Mouse (Mus musculus): Measurements from ENCODE around the gene Clcn6.
A peak's percentile ranks its signal among the peaks of the same experiment; 100 is the strongest.

Clcn6 gene

DNA sequence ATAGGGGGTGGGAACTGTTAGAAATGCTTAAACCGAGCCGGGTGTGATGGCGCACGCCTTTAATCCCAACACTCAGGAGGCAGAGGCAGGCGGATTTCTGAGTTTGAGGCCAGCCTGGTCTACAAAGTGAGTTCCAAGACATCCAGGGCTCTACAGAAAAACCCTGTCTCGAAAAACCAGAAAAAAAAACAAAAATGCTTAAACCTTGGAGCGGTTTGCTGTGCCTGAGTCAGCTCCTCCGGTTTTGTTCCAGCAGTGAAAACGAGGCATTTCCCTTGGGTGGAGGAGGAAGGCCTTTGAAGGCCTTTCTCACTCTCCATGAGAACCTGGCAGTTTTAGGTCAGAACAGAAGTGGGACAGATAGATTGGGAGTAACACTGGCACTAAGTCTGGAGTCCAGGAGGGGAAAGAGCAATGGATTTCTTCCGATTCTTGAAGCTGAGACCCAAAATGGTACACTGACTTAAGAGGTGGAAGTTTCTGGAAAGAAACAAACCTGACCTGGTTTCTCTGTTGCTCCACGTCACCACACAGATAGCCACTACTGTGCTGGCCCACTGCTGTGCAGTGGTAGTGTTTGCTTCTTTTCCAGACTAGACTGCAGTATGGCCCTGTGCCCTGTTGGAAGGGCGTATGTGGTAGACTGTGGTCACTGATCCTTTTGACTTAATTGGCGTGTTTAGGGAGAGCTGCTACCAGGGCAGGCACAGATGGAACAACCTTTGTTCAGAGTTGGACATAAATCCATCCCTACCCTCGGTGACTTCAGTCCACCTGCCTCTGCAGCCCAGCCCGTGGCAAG is 1.6 kb upstream of the Clcn6 start:
- DNase-seq (ENCODE audit: low read depth, low spot score), result no peak

GRCm38 (mm10) chr4:148039254-148040028 is 820 bp upstream of the Clcn6 start:
- DNase-seq (ENCODE audit: low read depth, low spot score), result no peak

DNA sequence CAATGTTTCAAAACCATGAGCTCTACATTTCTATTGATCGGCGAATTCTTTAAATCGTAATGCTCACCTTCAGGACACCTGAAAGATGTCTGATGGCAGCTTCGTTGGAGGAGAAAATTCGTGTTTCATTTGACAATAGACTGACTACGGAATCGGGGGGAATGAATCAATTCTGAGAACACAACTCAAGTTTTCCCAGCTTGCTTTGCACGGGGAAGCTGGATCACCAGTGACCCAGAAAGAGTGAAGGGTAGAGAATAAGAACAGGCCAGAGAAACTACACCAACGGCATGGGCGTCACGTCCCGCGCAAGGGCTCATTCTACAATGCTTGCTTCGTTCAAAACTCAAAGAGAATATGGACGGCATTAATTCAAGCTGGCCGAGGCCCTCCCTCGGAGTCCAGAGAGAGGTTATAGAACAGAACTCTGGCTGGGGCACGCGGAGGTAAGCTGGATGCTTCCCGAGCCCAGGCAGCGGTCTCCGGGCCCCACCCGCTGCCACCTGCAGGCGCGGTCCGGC is 482 bp downstream of the Clcn6 start:
- DNase-seq (ENCODE audit: low read depth, low spot score), result no peak

DNA sequence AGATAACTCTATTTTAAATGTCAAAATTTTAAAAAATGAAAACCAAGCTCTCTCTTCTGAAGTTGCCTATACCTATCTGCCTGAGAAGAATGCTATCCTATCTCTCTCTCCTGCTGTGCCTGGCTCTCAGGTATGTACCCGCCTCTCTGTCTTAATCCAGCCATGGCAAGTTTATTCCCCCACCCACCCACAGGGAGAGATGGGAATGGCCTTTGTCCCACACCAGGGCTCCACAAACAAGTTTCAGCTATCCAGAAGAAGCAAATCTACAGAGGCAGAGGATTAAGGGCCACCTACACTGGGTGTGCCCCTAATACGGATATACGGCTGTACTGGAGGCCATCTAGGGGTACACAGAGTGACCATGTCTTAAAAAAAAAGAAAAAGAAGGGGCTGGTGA is 3.2 kb downstream of the Clcn6 start:
- peak; percentile 37 for DNase-seq (ENCODE audit: low read depth, low spot score)

DNA sequence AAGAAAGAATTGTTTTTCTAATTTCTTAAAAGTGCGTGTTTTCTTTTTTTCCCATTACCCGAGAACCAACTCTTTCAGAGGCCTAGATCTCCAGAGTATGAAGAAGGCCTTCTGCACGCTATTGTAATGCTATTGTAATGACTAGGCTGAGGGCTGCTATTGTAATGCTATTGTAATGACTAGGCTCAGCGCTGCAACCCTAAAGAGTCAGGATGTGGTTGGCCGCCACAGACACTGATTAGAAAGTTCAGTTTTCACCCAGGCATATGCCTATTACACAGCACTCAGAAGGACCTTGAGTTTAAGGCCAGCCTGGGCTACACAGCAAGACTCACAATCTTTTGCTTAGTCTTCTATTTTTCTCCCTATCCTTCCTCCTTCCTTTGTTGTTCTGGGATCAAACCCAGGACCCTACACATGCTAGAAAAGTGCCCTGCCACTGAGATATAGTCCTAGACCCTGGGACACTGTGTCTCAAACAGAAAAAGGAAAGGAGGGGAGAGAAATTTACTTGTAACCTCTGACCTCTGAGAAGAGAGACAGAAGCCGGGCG is 4.7 kb downstream of the Clcn6 start:
- DNase-seq (ENCODE audit: low read depth, low spot score), result peak; percentile 76

DNA sequence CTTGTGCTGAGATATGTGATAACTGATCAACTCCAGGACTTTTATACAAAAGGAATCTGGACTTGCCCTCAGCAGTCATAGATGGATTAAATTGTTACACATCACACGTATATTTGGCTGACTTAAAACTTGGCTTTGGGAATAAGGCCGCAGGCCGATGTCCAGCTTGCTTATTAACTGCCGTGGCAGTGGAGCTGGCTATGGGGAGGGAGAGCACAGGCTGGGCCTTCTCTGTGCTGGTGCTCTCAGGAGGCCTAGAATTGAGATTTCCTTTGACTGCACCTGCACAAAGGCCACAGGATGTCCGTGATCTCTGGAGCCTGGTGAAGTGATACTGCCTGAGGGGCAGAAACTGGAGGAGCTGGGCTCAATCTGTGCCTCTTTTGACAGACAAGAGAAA is 8.1 kb downstream of the Clcn6 start:
- DNase-seq (ENCODE audit: low read depth, low spot score), result no peak

DNA sequence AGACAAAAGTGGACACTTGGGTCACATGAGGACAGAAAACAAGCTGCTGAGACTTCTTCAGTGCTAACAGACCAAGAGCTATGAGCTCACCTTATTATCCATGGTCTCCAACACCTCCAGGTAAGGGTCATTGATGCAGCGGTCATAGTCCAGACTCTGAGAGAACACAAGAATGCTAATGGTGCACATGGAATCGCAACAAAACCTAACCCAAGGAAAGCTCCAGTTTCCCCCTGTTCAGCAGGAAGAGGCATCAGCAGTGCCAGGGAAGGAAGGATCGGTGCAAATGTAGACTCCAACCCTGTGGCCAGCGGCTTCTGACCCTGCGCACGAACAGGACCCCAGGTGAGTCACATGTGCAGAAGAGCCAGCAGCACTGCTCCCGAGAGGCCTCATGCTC is 9.3 kb downstream of the Clcn6 start:
- DNase-seq (ENCODE audit: low read depth, low spot score), result no peak

GRCm38 (mm10) chr4:148024003-148024402 is 14.6 kb downstream of the Clcn6 start:
- DNase-seq (ENCODE audit: low read depth, low spot score), result no peak

GRCm38 (mm10) chr4:148018410-148018809 is 20.2 kb downstream of the Clcn6 start:
- DNase-seq (ENCODE audit: low read depth, low spot score), result no peak

GRCm38 (mm10) chr4:148016981-148017380 is 21.6 kb downstream of the Clcn6 start:
- DNase-seq (ENCODE audit: low read depth, low spot score), result no peak

- peak; percentile 78 for DNase-seq (ENCODE audit: low read depth, low spot score)
Measured at GRCm38 (mm10) chr4:148015418-148015817, 23.2 kb downstream of the Clcn6 start.

GRCm38 (mm10) chr4:148012216-148012615 is 26.4 kb downstream of the Clcn6 start:
- DNase-seq (ENCODE audit: low read depth, low spot score), result no peak

- DNase-seq (ENCODE audit: low read depth, low spot score), result no peak
Measured at GRCm38 (mm10) chr4:148011332-148011731, 27.3 kb downstream of the Clcn6 start.

- DNase-seq (ENCODE audit: low read depth, low spot score), result no peak
Measured at GRCm38 (mm10) chr4:148009641-148010040, 29.0 kb downstream of the Clcn6 start.

DNA sequence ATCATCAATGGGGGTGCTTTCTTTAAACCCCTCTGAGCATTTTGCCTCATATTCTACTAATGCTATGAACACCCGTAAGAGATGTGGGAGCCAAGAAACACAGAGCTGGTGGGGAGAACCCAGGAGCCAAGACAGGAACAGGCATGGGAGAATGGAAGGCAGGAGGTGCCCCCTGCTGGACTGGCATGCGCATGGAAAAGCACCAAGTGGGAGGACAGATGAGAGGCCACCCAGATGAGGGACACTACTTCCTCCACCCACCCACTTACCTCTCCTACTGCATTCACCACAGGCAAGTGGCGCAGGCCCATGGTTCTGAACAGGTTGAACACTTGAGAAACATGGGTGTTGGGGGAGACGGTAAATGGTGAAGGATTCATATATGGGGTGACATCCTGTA is 30.2 kb downstream of the Clcn6 start:
- peak; percentile 35 for DNase-seq (ENCODE audit: low read depth, low spot score)

DNA sequence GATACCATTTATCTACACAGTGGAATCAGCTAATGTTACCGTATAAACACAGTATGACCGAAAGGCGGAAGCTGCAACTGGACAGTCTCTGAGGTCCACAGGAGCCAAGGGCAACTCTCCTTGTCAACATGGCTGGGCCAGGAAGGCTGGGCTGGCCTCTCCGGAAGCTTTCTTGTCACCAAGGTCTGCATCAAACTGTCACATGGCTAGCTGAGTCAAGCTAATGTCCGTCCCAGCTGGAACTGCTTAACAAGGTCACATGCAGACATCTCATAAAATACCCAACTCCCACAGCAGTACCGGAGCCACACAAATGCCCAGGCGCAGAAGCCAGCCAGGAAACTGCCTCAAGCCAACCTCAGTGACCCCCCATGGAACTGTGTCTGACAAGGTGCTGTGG is 34.3 kb downstream of the Clcn6 start:
- no peak for DNase-seq (ENCODE audit: low read depth, low spot score)

DNA sequence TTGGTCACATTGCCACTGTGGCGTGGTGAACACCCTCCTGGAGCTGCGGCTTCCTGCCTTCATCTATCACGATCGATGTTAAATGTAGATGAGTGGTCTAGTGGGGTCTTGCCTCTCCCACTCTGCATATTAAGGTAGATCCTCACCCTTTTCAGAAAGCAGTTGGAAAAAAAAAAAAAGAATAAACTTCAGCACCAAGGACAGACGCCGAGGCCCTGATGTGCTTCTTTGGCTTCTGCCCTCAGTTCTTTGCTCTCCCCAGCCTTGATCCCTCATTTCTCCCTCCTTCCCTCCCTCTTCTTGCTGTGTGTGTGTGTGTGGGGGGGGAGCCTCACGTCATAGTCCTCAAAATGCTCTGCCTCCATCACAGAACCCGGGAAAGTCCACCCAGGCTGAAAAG is 36.8 kb downstream of the Clcn6 start:
- no peak for DNase-seq (ENCODE audit: low read depth, low spot score)

GRCm38 (mm10) chr4:148001013-148001789 is 37.4 kb downstream of the Clcn6 start:
- DNase-seq (ENCODE audit: low read depth, low spot score), result no peak

GRCm38 (mm10) chr4:148000202-148000772 is 38.3 kb downstream of the Clcn6 start, which contains the start of gene Nppa:
Gene Nppa (plus strand): TSS chr4:148000722.
- no peak for DNase-seq (ENCODE audit: low read depth, low spot score)

DNA sequence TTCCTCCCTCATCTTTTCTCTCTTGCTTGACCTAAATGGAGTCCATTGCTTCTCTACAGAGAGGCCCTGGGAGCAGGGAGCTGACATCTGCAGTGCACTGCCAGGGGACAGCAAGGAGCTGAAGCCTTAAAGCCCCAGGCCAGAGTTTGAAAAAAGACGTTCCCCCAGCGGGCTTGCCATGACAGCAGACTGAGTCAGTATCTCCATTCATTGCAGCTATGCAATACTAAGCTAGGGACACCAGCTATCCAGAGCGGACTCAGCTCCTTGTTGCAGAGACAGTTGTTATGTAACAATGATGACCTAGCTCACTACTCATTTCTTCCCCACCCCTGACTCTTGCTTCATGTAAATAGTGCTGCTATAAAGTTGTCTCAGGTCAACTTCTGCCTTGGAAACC is 43.3 kb downstream of the Clcn6 start:
- DNase-seq (ENCODE audit: low read depth, low spot score), result no peak

DNA sequence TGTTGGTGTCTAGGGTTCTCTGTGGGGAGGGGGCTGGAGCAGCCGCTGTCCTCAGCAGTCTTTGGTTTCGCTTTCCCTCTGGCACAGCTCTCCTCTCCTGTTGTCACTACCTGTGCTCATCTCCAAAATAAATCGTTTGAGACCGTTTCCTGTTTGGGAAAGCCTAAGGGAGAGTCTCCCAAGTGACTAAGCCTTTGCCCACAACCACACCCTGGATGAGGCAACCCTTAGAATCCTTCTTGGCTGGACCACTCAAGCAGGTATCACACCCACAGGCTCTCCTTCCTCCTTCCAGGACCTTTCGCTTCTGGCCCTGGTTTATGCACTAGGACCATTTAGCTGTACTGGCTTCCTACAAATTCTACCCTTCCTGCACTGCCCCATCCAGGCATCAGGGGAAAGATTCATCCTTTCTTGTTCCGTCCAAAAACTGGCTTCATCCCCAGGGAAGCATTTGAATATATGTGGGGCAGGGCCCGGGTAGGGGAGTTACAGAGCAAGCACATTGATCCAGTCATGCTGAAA is 45.0 kb downstream of the Clcn6 start:
- DNase-seq (ENCODE audit: low read depth, low spot score), result no peak
